Mouse (Mus musculus) frontal cortex, adult (tissue): ENCODE data around the gene Zfp451.
A peak's percentile ranks its signal among the peaks of the same experiment; 100 is the strongest.
"Not testable (repeated sequence)": the region's sequence is repeated elsewhere in the genome, so short reads cannot be mapped to it uniquely, and the experiment has no call there.

ENCODE experiments used
- ATAC-seq: cut with Nextera tagmentation; 2 replicates; pipeline ENCODE4 v1.9.2; 2017; ENCODE audit warnings: mild to moderate bottlenecking, moderate library complexity, mixed read lengths; ENCODE audit not compliant: low TSS enrichment

Zfp451 gene

DNA sequence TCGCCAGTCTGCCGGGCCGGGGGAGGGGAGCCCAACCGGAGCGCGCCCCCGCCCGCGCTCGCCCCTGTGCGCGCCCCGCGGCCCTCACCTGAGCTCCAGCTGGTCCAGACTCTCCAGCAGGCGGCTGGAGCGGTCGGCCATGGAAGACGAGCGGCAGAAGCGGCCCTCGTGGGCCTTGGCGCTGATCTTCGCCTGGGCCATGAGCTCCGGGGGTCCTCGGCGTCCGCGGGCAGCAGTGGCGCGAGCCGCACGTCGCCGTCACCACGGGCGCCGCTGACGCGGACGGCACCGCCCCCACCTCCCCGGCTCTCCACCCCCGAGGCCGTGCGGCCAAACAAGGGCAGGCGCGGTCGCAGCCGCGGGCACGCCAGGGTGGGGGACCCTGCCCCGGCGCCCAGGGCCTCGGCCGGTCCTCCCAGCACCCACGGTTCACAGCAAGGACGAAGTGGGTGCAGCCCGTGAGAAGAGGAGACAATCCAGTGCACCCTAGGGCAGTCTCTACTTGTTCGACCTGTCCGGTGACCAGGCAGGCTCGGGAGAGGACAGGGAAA, 56.8 kb downstream of the Zfp451 start, which contains the start of gene Bag2:
Bag2 (minus strand) TSS at position 305 of the 551 bp plus-strand sequence.
- ATAC-seq, result peak; percentile 60

DNA sequence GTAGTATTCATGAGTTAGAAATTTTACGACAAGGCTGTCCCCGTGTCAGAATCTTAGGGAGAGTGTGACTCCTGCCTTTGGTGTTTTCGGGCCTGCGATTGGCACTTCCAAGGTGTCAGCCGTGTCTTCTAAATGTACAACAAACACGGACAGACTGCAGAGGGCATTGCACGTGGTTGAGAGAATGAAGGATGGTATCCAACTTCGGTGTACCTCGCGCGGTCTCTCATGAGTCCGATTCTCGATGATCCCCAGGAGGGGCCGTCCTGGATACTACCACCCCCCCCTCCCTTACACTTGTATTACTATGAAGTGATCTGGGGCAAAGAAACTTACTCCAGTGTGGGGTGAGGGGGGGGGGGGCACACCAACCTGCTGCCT, 57.4 kb downstream of the Zfp451 start:
- ATAC-seq, result peak; percentile 8

DNA sequence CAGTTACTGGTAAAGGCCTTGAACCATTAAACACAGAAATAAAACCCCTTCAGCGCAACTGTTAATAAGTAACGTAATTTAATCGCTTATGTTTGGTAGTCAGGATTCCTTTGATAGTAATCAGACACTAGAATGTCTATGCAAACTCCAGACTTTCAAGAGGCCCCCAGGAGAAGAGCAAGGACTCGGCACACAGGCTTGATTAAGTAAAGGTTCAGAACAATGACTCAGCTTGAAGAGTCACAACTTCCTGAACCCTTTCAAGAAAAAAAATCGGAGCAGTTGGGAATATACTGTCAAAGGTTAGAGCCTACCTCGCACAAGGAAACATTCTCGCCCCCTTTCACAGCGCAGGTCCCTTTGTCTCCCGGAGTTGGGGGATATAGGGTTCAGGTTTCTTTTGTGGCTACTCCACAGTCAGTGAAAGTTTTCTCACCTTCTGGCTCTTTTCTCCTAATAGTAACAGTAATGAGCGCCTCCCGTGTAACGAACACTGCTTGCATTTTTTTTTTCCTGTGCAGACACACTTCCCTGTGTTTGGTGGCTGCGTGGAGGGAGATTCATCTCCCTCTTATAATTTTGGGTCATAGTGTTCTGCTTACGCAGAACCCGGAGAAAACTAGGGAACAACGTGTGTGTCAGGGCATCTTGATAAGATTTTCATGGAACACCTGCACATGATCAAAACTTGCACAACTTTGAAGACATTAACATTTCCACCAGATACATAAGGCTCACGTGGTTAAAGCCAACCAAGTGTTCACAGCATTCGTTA, 58.0 kb downstream of the Zfp451 start:
- 0 out of 2 replicates have a peak, but pooled peaks have one; percentile 1 for ATAC-seq

DNA sequence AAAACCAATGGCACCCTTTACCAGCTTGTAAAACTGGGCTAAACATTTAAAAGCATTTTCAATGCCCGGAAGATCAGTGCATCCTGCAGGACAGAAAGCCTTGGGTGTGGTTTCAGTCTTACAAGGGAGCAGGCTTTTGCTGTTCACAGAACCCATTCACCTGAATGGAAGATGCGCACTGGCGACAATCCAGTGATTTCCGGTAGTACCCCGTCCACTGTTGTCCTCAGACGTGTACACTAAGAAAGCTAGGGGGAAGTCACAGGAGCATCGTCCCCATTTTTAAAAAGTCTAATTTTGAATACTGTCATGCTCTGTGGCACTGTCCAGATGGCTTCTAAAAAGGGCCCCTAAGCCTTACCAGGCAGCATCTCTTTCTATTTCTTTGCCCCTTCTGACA, 58.6 kb downstream of the Zfp451 start:
- ATAC-seq, result no peak

DNA sequence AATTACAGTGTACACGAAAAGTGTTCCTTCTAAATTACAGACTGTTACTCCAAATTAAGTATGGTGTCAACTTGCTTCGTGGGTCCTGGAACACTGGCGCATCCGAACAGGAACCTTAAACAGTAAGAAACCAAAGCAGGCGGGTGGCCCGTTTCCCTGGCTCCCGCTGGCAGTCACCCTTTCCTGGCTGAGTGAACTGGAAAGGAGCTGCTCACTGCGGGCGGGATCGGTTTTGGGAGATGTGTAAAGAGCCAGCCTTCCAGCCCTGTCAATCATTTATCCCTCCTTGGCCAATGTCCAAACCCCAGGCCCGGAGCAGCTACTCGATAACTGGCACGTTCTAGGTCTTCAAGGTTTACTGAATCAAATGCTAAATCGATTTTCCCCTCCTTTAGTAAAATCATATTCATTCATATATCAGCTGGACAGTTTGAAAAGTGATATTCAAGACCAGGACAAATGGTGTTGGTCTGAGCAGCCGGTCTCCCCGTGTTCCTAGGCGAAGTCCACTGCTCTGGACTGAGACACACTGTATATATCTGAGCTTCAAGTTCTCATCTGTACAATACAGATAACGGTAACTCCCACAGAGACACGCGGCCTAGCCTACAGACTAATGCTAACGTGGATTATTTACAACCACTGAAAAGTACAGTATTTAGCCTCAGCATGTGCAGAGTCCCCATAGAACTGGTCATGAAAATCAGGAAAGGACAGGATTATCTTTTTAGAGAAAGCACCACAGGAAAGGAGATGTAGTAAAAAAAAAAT, 59.2 kb downstream of the Zfp451 start:
- no peak for ATAC-seq

DNA sequence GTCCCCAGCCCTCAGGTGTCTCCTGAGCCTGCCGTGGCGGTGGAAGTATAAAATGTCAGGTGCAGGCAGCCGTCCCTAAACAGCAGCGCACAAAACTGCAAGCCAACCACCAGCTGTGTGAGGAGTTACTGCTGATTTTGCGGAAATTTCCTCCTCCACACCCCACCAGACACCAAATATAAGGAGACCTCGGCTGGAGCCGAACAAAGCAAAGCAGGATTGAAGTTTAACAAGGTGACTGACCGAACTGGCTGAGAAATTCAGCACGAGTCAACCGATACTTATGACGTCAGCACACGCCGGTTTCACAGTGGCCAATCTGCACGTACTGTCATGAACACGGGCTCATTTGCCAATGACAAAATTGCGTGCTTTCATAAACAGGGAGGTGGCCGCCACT, 60.3 kb downstream of the Zfp451 start:
- no peak for ATAC-seq

DNA sequence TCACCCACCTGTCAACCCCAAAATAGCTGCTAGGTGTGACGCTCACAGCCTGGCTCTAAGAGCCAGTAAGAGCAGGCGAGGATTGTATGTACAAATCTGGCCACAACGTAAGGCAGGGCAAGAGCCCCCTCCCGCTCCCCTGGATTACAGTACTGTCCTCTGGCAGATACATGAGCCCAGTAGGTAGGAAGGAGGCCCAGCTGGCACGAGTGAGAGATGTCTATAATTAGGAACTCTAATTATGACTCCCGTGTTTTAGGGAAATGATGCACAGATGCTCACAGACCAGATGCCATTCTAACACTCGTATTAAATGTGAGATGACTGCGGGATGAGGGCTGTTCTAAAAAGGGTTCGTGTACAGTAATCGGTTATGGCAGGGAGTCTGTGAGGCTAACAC, 63.1 kb downstream of the Zfp451 start:
- ATAC-seq, result peak; percentile 71

DNA sequence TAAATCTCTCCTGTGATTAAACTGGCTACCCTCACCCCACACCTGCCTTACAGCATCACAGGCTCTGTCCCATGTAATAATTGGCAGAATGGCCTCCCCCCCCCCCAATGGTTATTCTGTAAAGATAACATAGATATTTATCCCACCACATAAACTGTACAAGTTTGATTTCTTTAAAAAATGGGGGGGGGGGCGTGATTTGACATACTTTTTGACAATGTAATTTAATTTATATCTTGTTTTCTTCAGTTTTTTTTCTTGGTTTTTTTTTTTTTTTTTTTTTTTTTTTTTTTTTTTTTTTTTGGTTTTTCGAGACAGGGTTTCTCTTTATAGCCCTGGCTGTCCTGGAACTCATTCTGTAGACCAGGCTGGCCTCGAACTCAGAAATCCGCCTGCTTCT, 64.7 kb downstream of the Zfp451 start:
- not testable (repeated sequence) for ATAC-seq

DNA sequence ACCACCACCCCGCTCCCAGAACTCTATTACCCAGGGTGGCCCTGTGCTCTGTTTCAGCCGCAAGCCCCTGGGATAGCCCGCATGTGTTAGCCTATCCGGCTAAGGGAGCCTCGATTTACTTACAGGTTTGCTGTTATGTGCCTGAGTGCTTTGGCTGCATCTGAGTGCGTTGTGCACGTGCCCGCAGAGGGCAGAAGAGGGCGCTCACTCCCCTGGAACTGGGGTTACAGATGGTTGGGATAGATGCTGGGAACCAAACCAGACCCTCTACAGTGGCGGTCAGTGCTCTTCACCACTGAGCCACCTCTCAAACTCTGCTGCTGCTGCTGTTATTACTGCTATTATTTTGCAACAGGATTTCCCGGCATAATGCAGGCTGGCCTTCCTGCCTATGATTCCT, 65.3 kb downstream of the Zfp451 start:
- ATAC-seq, result no peak

DNA sequence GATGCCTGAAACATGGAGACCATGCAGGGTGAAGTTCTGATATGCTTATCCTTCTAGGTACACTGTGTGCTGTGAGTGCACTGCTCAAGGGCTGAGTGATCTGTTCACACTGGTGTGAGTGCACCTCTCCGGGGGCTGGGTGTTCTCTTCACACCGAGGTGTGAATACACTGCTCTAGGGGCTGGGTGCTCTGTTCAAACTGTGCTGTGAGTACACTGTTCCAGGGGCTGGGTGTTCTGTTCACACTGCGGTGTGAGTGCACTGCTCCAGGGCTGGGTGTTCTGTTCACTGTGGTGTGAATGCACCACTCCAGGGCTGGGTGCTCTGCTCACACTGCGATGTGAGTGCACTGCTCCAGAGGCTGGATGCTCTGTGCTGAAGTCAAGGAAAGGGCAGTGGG, 68.5 kb downstream of the Zfp451 start:
- ATAC-seq, result no peak

DNA sequence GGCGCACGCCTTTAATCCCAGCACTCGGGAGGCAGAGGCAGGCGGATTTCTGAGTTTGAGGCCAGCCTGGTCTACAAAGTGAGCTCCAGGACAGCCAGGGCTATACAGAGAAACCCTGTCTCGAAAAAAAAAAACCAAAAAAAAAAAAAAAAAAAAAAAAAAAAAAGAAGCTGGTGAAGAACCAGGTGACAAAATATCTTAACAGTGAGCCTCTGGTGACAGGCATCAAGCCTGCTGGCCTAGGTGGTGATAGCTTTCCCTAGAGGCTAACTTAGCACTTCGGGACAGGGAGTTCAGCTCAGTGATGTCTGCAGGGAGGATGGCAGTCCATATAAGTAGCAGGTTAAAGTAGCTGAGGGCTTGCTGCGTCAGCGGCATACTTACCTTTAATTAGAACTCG, 69.6 kb downstream of the Zfp451 start:
- not testable (repeated sequence) for ATAC-seq

DNA sequence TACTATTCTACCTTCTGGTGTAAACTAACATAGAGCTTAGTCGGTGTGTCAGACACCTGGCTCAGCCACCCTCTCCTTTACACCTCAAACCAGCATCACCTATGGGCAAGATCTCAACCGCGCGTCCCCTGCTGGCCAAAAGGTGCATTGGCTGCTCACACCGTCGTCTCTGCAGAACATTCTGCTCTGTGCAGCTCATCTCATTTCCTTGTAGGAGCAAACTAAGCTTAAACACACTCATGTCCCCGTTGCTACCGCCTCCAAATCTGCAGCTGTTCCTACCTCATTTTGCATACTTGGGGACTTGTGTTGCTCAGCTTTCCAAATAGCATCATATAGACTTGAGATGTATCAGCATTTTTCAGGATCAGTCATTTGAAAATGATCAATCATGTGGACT, 71.5 kb downstream of the Zfp451 start:
- ATAC-seq, result peak; percentile 84

DNA sequence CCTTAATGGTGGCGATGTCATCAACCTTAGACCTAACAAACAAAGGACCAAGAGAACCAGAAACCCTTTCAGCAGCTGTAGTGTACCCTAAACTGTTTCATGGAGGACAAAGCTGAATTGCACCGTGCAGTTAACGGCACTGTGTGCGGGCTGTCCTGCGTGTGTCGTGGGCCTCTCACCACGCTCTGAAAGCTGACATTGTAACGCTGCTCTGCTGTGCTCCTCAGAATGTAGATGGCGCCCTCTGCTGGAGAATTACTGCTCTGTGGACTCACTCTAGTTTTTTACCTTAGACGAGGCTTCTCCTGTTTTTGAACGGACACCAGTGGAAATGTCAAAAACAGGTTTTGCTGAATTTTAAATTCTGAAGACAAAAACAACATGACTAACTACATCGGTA, 75.1 kb downstream of the Zfp451 start:
- ATAC-seq, result peak; percentile 72

DNA sequence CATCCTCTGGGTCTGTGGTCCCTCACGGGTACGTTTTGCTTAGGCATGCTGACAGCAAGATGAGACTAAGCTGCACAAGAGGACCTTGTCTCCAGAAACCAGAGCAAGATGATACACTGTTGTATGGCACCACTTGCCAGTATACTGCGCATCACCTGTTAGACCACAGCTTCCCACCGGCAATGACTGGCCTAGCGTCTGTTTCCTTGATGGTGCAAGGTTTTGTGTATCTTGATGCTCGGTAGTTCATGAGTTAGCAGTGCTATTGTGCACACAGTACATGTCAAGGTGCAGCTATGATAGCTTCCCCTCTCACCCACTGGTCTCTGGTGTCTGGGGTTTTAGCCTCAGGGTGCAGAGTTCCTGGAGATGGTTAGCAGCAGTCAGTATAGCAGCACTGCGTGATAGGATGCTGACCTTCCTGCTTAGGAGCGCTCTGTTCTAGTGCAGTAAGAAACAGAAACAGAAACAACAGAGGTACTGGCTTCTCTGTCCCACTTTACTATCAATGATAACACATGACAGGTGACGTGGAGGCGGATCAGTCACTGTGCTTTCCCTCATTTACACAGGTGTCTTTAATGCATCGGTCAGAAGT, 75.6 kb downstream of the Zfp451 start:
- ATAC-seq, result no peak

DNA sequence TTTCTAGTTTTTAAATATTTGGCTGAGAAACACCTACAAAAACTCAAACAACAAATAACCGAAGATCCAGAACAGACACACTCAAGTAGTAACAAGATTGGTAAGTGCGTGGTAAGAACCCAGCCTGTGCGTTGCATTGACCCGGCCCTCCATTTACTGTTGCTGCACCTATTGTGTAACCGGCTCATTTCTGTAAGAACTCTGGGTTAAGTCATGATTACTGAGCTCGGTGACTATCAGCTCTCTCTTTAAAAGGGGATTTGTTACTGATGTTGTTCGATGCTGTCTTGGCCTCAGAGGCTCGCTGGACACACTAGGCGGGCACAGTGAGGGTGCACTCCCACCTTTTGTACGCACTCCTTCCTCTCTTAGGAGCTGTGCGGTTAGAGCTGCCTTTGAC, 76.1 kb downstream of the Zfp451 start:
- no peak for ATAC-seq

DNA sequence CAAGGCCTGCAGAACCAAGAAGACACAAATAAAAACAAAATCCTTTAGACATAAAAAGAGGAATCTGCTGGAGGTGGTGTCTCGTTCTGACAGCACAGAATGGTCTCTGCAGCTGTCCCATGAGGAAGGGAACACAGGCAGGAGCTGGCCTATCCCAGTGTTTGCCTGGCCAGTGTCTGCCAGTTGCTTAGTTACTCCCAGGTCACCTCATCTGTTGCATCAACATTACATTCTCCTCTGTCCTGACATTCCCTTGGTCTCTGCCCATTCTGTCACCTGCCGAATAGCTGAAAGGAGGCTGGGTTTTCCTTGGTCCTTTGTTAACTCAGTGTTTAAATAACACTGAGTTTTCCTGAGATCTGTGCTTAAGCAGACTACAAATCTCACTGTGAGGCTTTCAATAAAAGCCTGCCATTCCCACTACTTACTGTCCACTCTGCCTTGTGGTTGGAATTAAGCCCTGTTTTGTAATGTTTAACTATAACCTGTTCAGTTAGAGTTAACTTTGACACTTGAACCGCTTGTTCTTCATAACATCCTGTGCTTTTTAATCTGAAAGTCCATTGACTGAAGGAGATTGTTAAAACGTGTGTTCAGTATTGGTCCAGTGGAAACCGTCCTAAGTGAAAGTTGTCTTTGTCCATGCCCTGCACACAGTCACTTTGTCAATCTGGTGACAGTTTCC, 80.3 kb downstream of the Zfp451 start:
- ATAC-seq, result no peak

DNA sequence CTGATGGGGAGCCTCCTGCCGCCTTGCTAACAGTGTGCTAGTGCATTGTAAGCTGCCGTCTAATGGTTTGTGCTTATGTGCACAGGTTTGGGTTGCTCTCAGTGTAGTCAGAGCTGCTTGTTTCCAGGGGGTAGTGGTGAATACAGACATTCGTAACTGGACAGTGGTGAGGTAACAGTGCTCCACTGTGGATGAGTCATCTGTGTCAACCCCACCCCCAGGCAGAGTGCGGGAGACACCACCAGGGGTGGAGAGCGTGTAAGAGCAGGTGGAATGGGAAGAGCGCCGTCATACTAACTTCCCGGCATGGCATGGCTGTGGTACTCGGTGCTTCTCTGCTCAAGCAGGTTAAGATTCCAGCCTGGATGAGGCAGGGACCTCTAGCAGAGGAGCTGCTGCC, 81.4 kb downstream of the Zfp451 start:
- peak; percentile 81 for ATAC-seq

DNA sequence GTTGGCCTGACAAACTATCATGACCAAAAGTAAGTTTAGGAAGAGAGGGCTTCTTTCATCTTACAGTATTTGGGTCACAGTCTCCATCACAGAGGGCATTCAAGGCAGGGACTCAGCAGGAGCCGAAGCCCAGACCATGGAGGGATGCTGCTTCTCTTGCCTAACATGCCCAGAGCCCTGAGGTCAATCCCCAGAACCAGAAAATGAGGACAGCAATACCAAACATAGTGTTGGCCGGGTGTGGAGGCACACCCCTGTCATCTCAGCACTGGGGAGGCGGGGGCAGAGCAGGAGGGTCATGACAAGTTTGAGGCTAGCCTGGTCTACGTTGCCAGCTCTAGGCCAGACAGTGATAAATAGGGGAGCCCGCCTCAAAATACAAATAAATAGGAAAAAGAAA, 89.3 kb downstream of the Zfp451 start:
- no peak for ATAC-seq

DNA sequence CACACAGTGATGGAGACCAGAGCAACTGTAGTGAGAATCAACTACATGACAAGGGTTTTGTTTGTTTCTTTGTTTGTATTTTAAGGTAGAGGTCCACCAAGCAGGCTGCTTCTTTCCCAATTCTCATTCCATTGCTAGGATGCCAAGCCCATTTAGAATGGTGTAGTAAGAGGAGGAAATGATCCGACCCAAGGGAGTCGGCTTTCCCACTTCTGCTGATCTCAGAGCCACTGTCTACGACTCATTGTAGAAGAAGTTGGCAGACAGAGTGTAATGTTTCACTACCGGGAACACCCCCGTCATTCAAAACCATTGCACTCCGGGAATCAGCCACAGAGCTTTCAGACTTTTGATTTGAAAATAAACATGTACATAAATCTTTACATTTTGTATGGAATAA, 89.9 kb downstream of the Zfp451 start:
- ATAC-seq, result no peak

DNA sequence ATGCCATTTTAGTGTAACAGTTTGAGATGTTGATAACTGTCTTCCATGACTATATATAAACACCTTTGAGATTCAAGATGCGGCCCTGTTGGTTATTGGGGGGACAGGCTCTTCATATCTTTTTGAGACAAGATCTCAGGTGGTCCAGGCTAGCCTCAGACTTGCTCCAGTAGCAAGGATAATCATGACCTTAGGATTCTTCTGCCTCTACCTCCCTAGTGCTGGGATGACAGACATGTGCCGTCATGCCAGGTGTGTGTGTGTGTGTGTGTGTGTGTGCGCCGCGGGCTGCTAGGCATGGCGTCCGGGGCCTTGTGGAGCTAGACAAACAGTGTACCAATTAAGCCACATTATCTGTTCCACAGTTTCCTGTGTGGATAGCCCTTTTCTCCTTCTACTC, 93.4 kb downstream of the Zfp451 start:
- ATAC-seq, result no peak

DNA sequence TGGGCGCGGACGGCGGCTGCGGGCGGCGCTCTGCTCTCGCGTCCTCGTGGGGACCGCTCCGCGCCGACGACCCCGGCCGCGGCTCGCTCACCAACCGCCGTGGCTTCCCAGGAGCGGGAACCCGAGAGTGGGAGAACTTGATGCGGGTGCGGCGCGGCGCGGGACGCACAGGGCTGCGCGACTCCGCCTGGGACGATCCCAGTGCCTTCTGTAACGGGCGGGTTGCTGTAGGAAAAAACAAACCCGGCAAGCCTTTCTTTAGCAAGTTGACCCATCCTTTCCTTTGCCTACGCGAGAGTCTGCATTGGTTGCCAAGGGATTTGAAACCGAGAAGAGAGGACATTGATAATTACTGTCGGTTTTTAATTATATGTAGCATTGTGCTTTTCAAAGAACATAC, 94.2 kb downstream of the Zfp451 start:
- peak; percentile 79 for ATAC-seq

DNA sequence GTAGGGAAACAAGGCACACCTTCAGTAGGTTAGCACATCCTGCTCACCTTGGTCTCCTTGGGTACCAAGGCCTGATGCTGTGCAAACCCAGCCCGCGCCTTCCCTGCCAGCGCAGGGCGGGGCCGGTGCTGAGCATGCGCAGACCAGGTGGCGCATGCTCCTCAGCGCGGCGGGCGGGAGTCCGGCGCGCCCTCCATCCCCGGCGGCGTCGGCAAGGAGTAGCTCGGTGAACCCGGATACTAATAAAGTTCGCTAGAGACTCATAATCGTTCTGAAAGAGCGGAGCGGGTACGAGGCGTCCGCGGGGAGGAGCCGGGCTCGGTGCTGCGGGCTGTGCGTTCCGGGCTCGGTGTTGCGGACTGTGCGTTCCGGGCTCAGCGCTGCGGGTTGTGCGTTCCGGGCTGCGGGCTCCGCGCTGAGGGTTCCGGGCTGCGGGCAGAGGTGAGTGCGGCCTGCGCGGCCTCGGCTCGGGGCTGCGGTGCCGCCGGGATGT, 94.6 kb downstream of the Zfp451 start, which contains the start of gene Rab23:
Rab23 (plus strand) TSS at position 155 of the 493 bp plus-strand sequence.
- peak; percentile 94 for ATAC-seq
